Mouse (Mus musculus): ENCODE data around the gene Mlh3.

Gene Mlh3

DNA sequence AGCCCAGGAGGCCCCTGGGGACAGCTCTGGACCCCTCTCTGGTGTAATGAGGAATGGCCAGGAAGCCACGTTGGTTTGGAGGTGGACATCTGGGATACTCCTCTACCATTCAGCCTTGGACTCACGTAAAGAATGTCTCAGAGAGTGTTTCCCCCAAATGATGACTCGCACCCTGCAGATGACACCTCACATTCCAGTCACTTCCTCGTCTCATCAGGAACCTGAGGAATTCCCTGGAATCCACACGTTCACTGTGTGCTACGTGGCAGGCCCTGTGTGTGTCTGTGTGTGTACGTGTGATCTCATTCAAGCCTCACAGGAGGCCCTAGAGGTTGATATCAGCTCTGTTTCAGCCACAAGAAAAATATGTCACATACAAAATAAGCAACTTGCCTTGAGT lies 84.0 kb downstream of the Mlh3 start:
- no peak for DNase-seq

DNA sequence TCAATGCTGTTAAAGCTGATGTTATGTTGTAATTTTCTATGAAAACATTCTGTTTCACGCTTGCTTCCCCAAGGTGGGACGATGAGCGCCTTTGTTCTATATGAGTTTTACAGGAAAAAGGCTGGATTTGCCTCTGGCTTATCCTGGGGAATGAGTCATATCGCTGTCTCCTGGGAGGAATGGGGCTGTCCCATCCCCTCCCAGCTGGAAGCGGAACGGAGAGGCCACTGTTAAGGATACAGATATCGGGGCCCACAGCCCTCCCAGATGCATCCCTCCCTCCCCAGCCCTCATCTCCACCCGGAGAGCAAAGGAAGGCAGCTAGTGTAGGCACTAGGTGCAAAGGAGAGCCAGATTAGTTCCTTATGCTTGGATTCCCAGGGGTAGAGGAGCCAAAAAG lies 84.6 kb downstream of the Mlh3 start:
- DNase-seq, result no peak
